Mouse (Mus musculus): Measurements from ENCODE around the gene Flii.

GRCm38 (mm10) chr11:60735191-60735590 lies 8.1 kb upstream of the Flii start:
- no peak for TF ChIP-seq CTCF (IDR thresholded peaks at IDR 0.05; ENCODE audit: borderline replicate concordance, extremely low read depth, insufficient read depth, insufficient read length)
- TF ChIP-seq POLR2A (IDR thresholded peaks at IDR 0.05; ENCODE audit: borderline replicate concordance, extremely low read depth, insufficient read depth, insufficient read length, poor library complexity, severe bottlenecking): no peak

Measured in brain, embryonic 14.5 days (tissue).